Mouse (Mus musculus) thymus, postnatal 25 days (tissue): ENCODE measurements at regions not wholly inside any gene's neighbourhood (a gene's known extent, or its start where the extent isn't known, plus 50 kb on each side); places are given as distances from the start of the nearest gene placed in this dataset.
"Not testable (repeated sequence)": the region's sequence is repeated elsewhere in the genome, so short reads cannot be mapped to it uniquely, and the experiment has no call there.

Experiments
- DNase-seq: peaks from one replicate; pipeline ENCODE4 v3.0.0; 2022

GRCm38 (mm10) chr15:5872042-5872441 lies 427.5 kb upstream of the Dab2 start:
- no peak for DNase-seq

GRCm38 (mm10) chr15:5877749-5878148 lies 421.8 kb upstream of the Dab2 start:
- DNase-seq: no peak

- DNase-seq: no peak
These were observed 408.4 kb upstream of the Dab2 start for GRCm38 (mm10) chr15:5891188-5891587.

GRCm38 (mm10) chr15:5892034-5892433 lies 407.6 kb upstream of the Dab2 start:
- no peak for DNase-seq

- DNase-seq: not testable (repeated sequence)
These were observed 403.7 kb upstream of the Dab2 start for GRCm38 (mm10) chr15:5895688-5896470.

GRCm38 (mm10) chr15:5915261-5915660 lies 384.3 kb upstream of the Dab2 start:
- DNase-seq: peak; percentile 30

GRCm38 (mm10) chr15:5920058-5920457 lies 379.5 kb upstream of the Dab2 start:
- no peak for DNase-seq

- DNase-seq: no peak
These were observed 371.8 kb upstream of the Dab2 start for GRCm38 (mm10) chr15:5927768-5928167.

- no peak for DNase-seq
These were observed 366.0 kb upstream of the Dab2 start for GRCm38 (mm10) chr15:5933586-5933985.

- DNase-seq: no peak
These were observed 358.6 kb upstream of the Dab2 start for GRCm38 (mm10) chr15:5940945-5941344.

- no peak for DNase-seq
These were observed 352.9 kb upstream of the Dab2 start for GRCm38 (mm10) chr15:5946650-5947049.

GRCm38 (mm10) chr15:5950919-5951318 lies 348.7 kb upstream of the Dab2 start:
- no peak for DNase-seq

- DNase-seq: not testable (repeated sequence)
These were observed 347.9 kb upstream of the Dab2 start for GRCm38 (mm10) chr15:5951661-5952060.

- no peak for DNase-seq
These were observed 346.5 kb upstream of the Dab2 start for GRCm38 (mm10) chr15:5953106-5953505.

- no peak for DNase-seq
These were observed 308.1 kb upstream of the Dab2 start for GRCm38 (mm10) chr15:5991351-5992065.

GRCm38 (mm10) chr15:5992146-5992545 lies 307.4 kb upstream of the Dab2 start:
- DNase-seq: not testable (repeated sequence)

- no peak for DNase-seq
These were observed 298.8 kb upstream of the Dab2 start for GRCm38 (mm10) chr15:6000816-6001215.

- DNase-seq: no peak
These were observed 298.2 kb upstream of the Dab2 start for GRCm38 (mm10) chr15:6001394-6001793.

- DNase-seq: no peak
These were observed 284.6 kb upstream of the Dab2 start for GRCm38 (mm10) chr15:6014982-6015381.

- no peak for DNase-seq
These were observed 282.9 kb upstream of the Dab2 start for GRCm38 (mm10) chr15:6016637-6017049.

- DNase-seq: no peak
These were observed 274.0 kb upstream of the Dab2 start for GRCm38 (mm10) chr15:6025543-6025942.

GRCm38 (mm10) chr15:6029214-6029613 lies 270.4 kb upstream of the Dab2 start:
- no peak for DNase-seq

GRCm38 (mm10) chr15:6030396-6030795 lies 269.2 kb upstream of the Dab2 start:
- DNase-seq: no peak

GRCm38 (mm10) chr15:6034156-6034555 lies 265.4 kb upstream of the Dab2 start:
- DNase-seq: no peak
